Mouse (Mus musculus) frontal cortex, postnatal 36 days (tissue): ENCODE data around the gene Lin7a.
"Not testable (repeated sequence)": the region's sequence is repeated elsewhere in the genome, so short reads cannot be mapped to it uniquely, and the experiment has no call there.

Source experiments
- DNase-seq, 2 experiments: peaks; one replicate each; pipeline ENCODE4 v3.0.0; 2022; ENCODE audit warnings: low spot score in 2 of 2

Gene Lin7a

DNA sequence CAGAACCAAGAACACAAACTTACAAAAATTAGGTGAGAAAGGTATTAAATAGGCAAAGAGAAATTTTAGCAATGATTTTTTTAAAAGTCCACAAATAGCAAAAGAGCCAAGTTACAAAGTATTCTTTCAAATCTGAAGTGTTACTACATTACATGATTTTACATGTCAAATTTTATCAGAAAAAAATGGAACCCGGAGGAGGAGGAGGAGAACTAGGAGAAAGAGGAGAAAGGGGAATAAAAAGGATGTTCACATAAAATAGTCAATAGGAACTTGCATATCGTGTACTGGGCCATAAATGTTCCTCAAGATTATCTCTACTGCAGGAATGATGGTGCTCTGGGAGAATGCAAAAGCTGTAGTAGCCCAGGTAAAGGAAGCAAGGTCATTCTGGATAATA is 34.4 kb upstream of the Lin7a start:
- DNase-seq = no peak

DNA sequence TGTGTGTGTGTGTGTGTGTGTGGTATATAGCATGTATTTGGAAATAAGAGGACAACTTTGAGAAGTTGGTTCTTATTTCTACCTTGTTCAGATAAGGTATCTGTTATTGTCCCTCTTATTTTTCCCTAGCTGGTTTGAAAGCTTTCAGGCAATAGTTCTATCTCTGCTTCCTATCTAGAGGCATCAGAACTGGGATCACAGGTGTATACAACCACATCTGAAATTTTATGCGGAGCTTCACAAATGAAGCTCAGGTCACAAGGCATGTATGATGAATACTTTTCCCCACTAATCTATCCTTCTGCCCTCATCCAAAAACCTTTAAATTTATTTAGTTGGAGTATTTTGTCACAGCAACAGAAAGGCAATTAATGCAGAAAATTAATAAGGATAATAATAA is 33.8 kb upstream of the Lin7a start:
- no peak for DNase-seq

DNA sequence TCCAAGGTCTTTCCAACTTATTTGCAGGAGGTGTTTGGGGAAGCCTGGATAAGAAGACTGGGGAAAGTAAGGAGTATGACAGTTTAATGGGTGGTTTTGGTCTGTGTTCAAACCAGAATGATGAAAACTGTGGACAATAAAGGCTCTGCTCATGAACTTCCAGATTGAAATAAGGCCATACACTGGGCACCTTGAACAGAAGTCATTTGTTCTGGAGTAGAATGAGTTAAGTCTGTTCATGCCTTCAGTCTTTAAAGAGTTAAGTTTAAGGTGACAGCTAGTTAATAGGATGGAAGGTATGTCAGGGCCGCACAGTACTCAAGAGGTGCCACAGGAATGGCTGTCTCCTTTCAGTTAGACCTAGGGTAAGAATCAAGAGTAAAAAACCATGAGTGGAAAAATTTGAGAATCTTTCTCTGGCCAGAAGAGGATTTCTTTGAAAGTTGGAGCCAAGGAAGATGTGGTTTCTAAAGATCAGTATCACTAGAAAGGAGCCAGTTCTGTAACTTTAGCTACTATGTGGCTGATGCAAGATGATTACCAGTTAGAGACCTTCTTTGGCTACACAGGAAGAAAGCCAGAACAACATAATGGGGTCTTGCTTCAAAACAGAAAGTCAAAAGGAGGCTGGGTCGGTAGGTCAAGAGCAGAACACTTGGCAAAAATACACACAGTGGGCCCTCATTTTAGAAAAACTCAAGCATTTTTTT is 33.2 kb upstream of the Lin7a start:
- no peak for DNase-seq

DNA sequence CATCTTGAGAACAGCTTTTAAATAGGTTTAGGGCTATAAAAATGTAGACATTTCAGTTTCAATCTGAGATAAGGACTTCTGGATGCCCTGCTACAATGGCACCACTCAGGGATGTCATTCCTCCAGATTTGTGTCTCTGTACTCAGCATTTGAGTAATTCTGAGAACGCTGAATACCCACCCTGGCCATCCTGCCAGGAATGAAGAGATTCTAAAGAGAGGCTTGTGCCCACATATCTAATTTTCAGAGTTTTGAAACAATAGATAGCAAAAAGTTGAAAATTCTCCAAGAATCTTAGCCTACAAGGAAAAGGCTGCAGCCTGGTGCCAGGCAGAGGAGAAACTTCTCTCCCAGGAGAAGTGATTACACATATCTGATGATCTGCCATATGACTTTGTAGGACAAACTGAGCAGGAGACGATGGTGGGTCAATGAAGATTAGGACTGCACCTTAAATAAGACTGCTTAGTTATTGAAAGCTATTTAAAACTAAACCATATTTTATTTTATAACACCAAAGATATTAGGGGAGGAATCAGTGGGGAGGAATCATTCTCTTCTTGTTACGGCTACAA is 32.5 kb upstream of the Lin7a start:
- no peak for DNase-seq

DNA sequence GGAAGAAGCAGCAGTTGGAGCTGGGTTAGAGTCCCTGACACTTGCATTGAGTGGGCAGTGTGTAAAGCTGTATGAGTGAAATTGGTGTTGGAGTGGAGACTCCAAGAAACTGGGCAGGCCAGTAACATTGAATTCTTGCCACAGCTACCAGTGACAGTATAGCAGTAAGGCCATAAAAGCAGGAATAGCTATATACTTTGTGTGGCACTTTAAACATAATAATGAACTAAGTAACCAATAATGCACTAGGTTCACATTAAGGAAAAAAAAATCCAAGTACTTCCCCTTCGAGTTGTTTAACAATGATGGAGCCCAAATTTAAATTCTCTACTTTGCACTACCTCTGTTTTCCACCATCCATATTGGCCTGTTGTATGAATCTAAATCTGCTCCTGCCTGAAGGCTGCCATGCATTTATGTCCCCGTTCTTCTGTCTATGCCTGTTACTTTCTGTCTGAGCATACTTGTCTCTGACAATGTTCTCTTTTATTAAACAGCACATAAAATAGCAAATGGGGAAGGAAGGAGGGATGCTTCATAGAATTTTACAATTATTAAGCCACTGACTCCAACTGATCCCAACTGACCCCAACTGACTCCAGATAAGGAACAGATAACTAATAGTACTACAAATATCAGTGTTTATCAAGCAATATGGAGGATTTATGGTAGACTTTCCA is 31.7 kb upstream of the Lin7a start:
- no peak for DNase-seq

DNA sequence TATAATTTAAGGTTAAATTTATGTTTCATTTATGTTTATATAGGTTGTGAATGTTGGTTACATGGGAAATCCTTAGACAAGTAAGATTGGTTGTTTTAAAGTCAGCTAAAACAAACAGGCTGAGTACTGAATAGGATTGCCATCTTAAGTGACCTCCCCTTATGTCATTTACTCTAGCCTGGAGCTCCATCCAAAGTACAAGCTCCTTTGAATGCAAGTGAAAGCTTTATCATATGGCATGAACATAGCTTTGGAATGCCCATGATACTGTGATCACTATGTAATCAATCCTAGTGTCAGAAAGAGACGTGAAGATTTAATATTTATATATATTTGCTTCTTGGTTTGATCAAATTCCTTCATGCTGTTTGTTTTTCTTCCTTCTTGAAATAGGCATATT is 31.0 kb upstream of the Lin7a start:
- DNase-seq = no peak

DNA sequence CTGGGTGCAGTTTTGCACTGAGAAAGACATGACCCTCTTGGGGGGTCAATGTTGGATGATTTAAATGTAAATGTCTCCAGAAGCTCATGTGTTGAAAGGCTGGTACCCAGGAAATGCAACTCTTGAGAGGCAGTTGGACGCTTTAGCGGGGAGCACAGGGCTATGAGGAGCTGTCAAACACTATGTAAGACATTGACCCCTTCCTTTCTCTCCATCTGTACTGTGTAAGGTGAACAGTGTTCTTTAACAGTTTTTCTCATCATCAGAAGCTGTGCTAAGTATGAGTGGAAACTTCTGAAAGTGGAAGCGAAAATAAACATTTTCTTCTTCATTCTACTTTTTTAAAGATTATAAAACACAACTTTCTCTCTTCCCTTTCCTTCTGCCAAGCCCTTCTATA is 30.5 kb upstream of the Lin7a start:
- no peak for DNase-seq

DNA sequence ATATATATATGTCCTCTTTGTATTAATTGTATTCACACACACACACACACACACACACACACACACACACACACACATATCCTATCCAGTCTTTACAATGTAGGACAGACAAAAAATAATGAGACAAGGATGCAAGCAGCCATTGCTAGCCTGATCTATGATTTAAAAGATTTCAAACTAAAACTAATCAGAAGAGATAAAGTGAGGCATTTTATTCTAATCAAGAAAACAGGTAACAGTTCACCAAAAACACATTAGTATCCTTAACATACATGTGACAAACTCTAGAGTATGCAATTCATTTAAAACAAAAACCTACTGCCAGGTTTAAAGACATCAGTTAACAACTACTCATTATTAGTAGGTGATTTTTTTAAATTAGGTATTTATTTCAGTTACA is 30.1 kb upstream of the Lin7a start:
- no peak for DNase-seq

DNA sequence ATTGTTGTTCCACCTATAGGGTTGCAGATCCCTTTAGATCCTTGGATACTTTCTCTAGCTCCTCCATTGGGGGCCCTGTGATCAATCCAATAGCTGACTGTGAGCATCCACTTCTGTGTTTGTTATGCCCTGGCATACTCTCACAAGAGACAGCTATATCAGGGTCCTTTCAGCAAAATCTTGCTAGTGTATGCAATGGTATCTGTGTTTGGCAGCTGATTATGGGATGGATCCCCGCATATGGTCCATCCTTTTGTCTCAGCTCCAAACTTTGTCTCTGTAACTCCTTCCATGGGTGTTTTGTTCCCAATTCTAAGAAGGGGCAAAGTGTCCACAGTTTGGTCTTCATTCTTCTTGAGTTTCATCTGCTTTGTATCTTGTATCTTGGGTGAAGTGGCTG is 29.5 kb upstream of the Lin7a start:
- DNase-seq = not testable (repeated sequence)

DNA sequence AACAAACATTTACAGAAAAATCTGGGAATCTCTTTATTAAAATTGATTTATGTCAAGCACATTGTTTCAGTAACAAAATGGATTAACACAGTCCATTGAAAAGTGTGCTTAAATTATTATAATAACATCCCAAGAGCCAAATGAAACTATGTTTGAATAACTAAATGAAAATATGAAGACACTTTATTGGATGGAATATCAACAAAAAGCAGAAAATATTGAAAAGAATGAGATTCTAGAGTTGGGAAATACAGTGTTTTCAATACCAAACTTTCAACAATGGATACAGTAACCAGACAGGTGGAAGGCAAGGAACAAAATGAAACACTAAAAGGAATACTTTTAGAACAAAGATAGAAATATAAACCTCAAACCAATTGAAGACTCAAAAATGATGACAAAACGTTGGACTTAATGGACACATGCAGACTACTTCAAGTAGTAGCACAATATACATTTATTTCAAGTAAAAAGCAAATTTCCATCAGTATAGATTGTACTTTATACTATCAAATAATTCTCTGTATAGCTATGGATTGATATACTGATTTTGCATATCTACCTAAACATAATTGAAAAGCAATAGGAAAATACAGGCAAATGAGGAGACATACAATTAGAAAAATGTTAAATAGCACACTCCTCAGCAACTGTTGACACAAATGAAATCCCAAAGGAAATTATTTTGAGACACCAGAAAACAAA is 28.6 kb upstream of the Lin7a start:
- DNase-seq = no peak

DNA sequence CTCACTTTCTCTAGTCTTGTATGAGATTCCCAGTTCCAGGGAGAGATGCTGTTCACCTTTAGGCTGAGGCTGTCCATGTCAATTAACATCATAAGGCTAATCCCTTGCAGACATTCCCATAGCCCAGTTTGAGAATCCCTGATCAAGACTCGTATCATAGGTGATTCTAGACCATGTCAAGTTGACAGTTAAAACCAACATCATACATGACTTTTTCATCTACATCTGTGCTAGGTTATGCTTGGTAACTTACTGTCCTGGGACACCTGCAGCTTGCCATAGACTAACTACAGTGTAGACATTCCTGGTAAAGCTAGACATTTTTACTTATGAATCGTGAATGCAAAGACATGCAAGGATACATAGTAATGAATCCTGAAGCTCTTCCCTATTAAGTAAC is 27.3 kb upstream of the Lin7a start:
- no peak for DNase-seq

DNA sequence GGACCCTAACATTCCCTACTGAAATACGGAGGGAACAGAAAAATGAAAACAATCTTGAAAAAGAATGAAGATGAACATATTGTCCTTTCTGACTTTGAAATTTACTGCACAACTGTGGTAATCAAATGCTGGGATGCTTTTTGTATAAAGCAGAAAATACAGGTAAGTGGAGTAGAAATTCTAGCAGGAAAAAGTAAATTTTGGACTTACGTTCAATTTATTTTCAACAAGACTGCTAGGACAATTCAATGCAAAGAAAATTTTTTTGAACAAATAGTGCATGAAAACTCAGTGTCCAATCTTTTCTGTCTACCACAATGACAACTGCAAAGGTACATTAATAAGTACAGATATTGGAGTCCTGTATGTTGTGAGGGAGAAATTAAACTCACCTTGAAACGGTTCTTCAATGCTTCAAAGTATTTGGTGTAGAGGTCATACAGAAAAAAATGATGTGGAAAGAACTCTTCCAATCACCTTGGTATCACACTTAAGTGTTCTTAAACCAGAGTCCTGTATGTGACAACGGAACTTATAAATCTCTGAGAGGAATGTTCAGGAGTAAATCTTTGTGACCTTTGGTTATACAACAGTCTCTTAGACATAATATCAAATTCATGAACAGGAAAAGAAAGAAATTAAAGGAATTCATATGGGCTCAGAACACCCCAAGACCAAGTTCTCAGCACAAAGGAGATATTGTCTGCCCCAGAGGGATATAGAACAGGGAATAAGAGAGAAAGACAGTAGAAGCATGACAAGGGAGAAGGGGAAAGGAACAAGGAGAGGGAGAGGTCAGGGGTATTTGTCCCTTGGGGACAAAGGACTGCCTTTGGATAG is 26.6 kb upstream of the Lin7a start:
- no peak for DNase-seq

DNA sequence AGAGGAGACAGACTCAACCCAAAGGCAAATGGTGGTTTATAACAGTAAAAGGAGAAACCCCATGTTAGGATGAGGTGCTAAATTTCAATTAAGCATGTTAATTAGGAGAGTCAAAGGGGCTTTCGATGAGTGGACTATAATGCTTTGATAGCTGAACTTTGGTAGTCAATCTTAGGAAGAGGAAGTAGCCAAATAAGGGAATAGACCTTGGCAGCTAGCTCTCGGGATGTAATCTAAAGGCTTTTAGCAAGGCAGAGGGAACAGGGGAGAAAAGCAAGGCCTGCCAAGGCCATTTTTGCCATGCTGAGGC is 26.0 kb upstream of the Lin7a start:
- DNase-seq = no peak

DNA sequence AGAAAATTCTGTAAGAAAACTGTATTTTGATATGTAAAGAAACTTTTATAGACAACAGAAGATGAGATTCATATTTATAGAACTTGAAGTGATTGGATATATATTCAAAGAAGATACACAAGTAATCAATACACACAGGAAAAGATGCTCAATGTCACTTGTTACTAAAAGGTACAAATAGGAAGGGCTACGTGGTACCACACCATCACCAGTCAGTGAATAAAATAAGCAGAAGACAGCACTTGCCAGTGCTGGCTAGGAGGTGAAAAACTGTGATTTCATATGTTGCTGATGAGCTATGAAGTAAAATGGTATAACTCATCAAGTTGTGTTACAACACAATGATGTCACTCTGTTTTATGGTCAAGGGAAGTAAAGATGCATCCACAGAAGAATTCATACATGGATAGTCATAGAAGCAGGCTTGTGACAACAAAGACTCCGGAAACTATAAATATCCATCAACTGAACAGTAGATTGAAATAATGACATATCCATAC is 25.5 kb upstream of the Lin7a start:
- no peak for DNase-seq

DNA sequence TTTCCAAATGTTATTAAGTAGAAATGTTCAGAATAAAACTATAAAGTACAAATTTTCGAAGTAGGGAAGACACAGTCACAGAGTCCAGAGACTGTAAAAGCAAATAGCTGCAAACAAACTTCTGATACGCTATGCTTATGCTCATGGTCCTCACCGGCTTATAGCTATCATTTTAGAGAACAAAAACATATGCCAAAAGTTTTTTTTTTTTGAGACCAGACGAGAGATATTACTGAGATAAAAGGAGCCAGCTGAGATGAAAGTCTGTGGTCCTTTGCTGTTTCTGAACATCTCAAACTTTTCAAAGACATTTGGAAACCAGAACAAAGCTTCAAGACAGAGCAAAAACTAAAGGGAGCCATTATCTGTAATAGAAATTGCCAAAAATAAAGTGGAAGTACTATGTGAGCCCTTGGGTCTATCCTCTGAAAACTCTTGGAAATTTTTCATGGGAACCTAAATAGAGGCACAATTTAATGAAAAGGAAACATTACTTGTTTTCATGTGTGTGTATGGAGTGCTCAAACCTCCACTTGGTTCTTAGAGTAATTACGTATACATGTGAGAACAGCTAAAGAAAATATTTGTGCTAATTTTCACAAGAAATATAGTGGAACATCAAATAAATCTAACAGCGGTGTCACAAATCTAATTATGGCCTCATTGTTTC is 24.4 kb upstream of the Lin7a start:
- DNase-seq = no peak

DNA sequence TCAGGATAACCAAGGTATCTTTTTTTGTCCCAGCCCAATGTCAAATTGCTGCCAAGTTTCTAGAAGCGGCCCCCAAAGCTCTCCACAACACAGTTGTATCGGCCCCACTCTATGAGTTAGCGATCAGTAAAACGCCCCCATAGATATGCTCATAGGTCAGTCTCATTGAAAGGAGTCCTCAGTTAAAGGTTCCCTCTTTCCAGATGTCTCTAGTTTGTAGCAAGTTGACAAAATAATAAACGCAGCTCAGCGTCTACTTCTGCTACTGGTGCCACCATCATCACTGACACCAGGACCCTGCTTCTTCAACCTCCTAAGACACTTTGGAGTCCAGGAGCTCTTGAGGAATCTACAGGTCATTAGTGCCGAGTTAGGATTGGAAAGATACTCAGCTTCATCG is 23.0 kb upstream of the Lin7a start:
- DNase-seq = no peak

DNA sequence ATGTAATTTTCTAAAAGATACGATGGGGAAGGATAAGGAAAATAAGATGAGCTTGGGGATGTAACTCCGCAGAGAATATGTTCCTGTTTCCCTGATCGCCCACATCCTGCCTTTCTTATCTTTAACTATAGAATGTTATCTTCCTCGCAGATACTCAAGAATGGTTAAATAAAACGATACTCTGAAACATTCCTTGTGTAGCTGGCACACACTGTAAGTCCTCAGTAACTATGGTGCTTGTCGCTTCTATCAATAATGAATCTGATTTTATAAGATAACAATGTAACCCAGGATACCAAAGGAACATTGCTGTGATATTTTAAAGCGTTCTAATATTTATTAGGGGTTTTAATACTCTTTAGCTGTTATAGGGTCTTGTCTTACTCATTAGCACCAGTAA is 22.4 kb upstream of the Lin7a start:
- DNase-seq = no peak

DNA sequence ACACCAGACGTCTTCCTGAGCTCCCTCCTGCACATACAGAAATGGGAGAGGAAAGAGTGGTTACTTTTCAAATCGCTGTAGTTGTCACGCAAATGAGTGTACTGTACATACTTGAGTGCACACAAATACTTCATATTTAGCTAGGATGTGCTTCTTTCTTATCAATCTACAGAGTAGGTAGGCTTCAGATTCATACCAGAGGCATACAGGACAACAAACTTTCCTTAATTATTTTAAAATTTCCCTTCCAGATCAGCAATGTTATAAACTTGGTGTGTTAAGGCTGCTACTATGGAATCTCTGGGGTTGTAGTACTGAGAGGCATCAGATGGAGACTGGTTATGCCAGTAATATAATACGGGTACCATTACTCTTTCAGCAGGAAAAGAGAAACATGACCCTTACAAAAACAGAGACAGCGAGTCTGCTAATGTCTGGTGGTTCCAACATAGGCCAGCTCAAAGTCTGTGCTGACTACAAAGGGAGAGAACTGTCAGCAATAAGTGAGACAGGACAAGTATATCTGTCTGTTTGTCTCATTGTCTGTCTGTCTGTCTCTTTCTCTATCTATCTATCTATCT is 21.8 kb upstream of the Lin7a start:
- no peak for DNase-seq

DNA sequence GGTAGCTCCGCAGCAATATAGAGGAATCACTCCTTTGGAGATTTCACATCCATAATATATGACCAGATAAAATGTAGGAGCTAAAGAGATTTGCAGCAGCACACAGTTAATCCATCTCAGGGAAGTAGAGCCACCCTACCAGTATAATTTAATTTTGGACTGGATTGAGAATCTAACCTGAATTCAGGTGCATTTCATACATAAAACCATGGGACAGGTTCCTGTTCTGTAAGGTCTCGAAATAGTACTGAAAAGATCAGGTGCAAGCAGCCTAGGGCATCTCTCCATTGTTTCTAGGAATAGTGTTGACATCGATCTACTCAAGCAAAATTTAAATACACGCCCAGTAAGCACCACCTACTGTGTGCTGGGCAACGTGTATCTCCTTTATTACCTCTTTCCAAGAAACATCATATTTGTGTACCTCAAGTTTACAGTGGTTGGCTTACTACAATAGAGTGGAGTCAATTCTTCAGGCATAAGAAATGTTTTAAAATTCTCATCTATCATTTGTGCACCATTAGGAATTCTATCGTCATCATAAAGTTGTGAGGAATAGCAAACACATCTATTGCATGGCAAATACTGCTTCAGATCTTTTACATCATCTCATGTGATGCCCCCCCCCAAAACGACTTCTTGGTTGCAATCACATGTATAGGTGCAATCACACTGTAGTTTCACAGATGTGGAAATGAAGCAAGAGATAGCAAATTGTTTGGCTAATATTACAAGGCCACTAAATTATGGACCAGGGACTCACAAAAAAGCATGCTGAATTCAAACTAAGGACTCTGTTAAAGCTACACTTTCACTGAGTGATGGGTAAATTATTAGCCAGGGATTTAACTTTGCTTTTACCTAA is 20.9 kb upstream of the Lin7a start:
- no peak for DNase-seq

DNA sequence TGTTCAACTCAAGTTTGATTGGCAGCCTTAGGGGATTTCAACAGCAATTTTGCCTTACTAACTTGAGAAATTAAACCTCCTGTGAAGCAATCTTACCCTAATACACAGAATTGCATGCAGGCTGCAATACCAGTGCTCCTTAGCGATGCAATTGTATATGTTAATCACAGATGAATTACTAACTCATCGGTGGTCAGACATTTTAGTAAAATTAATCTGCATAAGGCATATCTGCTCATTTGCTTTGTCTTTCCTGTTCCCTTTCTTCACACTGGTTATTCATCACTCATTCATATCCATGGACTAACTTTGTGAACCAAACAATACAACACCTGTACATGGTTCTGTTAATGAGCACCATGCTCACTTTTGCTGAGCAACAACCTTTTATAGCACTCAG is 20.2 kb upstream of the Lin7a start:
- no peak for DNase-seq
